Mouse (Mus musculus) CH12.LX (cell line): ENCODE data around the gene Coasy. TPM values are rescaled to one million over a fixed set of nuclear protein-coding genes. Genes with fewer than 3 reads are reported as not detected.

Source experiments
- DNase-seq: peaks from one replicate; pipeline ENCODE4 v3.0.0-alpha.2; 2013; ENCODE audit errors: extremely low read depth
- H3K27ac ChIP-seq: 2 replicates; pipeline ENCODE4 v1.5.1; 2012; ENCODE audit warnings: low read depth, mild to moderate bottlenecking, control low read depth, moderate library complexity; ENCODE audit not compliant: insufficient read depth
- H3K27me3 ChIP-seq: replicated peaks from 2 replicates; pipeline ENCODE3; 2012; ENCODE audit warnings: inconsistent platforms
- H3K36me3 ChIP-seq, 2 experiments: replicated peaks in 1 of 2; 2 replicates each; pipeline versions ENCODE3 to v1.6.1; 2012; ENCODE audit warnings: inconsistent platforms in 1 of 2, low read length in 1 of 2, mild to moderate bottlenecking in 1 of 2, mixed read lengths in 1 of 2, moderate library complexity in 1 of 2; ENCODE audit not compliant: control insufficient read depth in 1 of 2, insufficient read depth in 1 of 2
- H3K4me1 ChIP-seq, 2 experiments: 2 replicates each; pipeline ENCODE4 v1.6.1; 2012; ENCODE audit warnings: inconsistent platforms in 1 of 2, moderate library complexity in 1 of 2; ENCODE audit not compliant: insufficient read depth in 2 of 2, control insufficient read depth in 1 of 2
- H3K4me2 ChIP-seq: 2 replicates; pipeline ENCODE4 v1.6.1; 2012; ENCODE audit warnings: low read depth, mild to moderate bottlenecking, control low read depth; ENCODE audit not compliant: poor library complexity, insufficient read depth, severe bottlenecking
- H3K4me3 ChIP-seq, 3 experiments: fragments of 150-350 bp in 1 of 3; sonication (generic) in 1 of 3; replicated peaks in 1 of 3; 2 replicates each; pipeline versions ENCODE3 to v1.5.1; 2011 to 2012; ENCODE audit warnings: low read depth in 2 of 3, low read length in 2 of 3, mild to moderate bottlenecking in 2 of 3, moderate library complexity in 2 of 3, control low read depth in 1 of 3, improper control_type of control experiment in 1 of 3, inconsistent platforms in 1 of 3, mixed read lengths in 1 of 3; ENCODE audit not compliant: poor library complexity in 1 of 3
- H3K79me2 ChIP-seq: replicated peaks from 2 replicates; pipeline ENCODE4 v1.6.1; 2012; ENCODE audit warnings: mild to moderate bottlenecking, moderate library complexity; ENCODE audit not compliant: control insufficient read depth, poor library complexity, insufficient read depth, severe bottlenecking; ENCODE audit errors: extremely low read depth
- H3K9ac ChIP-seq: 2 replicates; pipeline ENCODE4 v1.6.1; 2012; ENCODE audit warnings: low read depth, mild to moderate bottlenecking, control low read depth, moderate library complexity; ENCODE audit not compliant: insufficient read depth
- H3K9me3 ChIP-seq: replicated peaks from 2 replicates; pipeline ENCODE3; 2012; ENCODE audit warnings: low read length, inconsistent platforms, mixed read lengths
- BHLHE40 ChIP-seq: IDR thresholded peaks from 2 replicates; pipeline ENCODE4 v1.6.1; 2011; ENCODE audit warnings: mild to moderate bottlenecking, low read depth, low read length, improper control_type of control experiment
- CHD1 ChIP-seq: IDR thresholded peaks from 2 replicates; pipeline ENCODE4 v1.6.1; 2012; ENCODE audit warnings: low read depth, low read length, improper control_type of control experiment, inconsistent platforms
- CHD2 ChIP-seq: IDR thresholded peaks from 2 replicates; pipeline ENCODE4 v1.6.1; 2011; ENCODE audit warnings: low read length, improper control_type of control experiment
- CTCF ChIP-seq, 2 experiments: IDR thresholded peaks in 1 of 2; conservative IDR thresholded peaks in 1 of 2; 2 replicates each; pipeline ENCODE4 v1.5.1; 2011 to 2012; ENCODE audit warnings: low read depth in 2 of 2, low read length in 2 of 2, improper control_type of control experiment in 1 of 2, inconsistent platforms in 1 of 2, mild to moderate bottlenecking in 1 of 2, moderate library complexity in 1 of 2
- E2F4 ChIP-seq: IDR thresholded peaks from 2 replicates; pipeline ENCODE4 v1.6.1; 2011; ENCODE audit warnings: low read depth, low read length, improper control_type of control experiment; ENCODE audit not compliant: insufficient replicate concordance
- ELF1 ChIP-seq: IDR thresholded peaks from 2 replicates; pipeline ENCODE4 v1.6.1; 2014; ENCODE audit warnings: low read depth, mild to moderate bottlenecking, inconsistent platforms, low read length, improper control_type of control experiment
- EP300 ChIP-seq: IDR thresholded peaks from 2 replicates; pipeline ENCODE4 v1.6.1; 2011; ENCODE audit warnings: low read length, improper control_type of control experiment
- ETS1 ChIP-seq: conservative IDR thresholded peaks from 2 replicates; pipeline ENCODE4 v1.6.1; 2012; ENCODE audit warnings: low read depth, mild to moderate bottlenecking, inconsistent platforms, low read length, improper control_type of control experiment, moderate library complexity
- GABPA ChIP-seq: IDR thresholded peaks from 2 replicates; pipeline ENCODE4 v1.6.1; 2012; ENCODE audit warnings: low read depth, low read length, improper control_type of control experiment, inconsistent platforms; ENCODE audit not compliant: insufficient replicate concordance
- HCFC1 ChIP-seq: IDR thresholded peaks from 2 replicates; pipeline ENCODE4 v1.6.1; 2012; ENCODE audit warnings: low read depth, mild to moderate bottlenecking, inconsistent platforms, low read length, improper control_type of control experiment
- IRF4 ChIP-seq: IDR thresholded peaks from 2 replicates; pipeline ENCODE4 v1.6.1; 2014; ENCODE audit warnings: low read depth, mild to moderate bottlenecking, inconsistent platforms, low read length, improper control_type of control experiment
- JUN ChIP-seq: IDR thresholded peaks from 2 replicates; pipeline ENCODE4 v1.6.1; 2011; ENCODE audit warnings: low read depth, mild to moderate bottlenecking, low read length, improper control_type of control experiment, moderate library complexity; ENCODE audit not compliant: insufficient read depth
- JUND ChIP-seq: conservative IDR thresholded peaks from 2 replicates; pipeline ENCODE4 v1.6.1; 2011; ENCODE audit warnings: low read depth, low read length, improper control_type of control experiment
- KAT2A ChIP-seq: IDR thresholded peaks from 2 replicates; pipeline ENCODE4 v1.6.1; 2012; ENCODE audit warnings: low read length, improper control_type of control experiment, inconsistent platforms; ENCODE audit not compliant: insufficient replicate concordance
- MAFK ChIP-seq: IDR thresholded peaks from 2 replicates; pipeline ENCODE4 v1.6.1; 2011; ENCODE audit warnings: low read length, improper control_type of control experiment; ENCODE audit not compliant: insufficient replicate concordance
- MAX ChIP-seq: IDR thresholded peaks from 2 replicates; pipeline ENCODE4 v1.6.1; 2011; ENCODE audit warnings: low read length, improper control_type of control experiment
- MAZ ChIP-seq: IDR thresholded peaks from 2 replicates; pipeline ENCODE4 v1.6.1; 2012; ENCODE audit warnings: low read depth, mild to moderate bottlenecking, inconsistent platforms, low read length, improper control_type of control experiment, moderate library complexity
- MEF2A ChIP-seq: IDR thresholded peaks from 2 replicates; pipeline ENCODE4 v1.6.1; 2014; ENCODE audit warnings: low read depth, mild to moderate bottlenecking, inconsistent platforms, low read length, improper control_type of control experiment, borderline replicate concordance
- MXI1 ChIP-seq: IDR thresholded peaks from 2 replicates; pipeline ENCODE4 v1.6.1; 2011; ENCODE audit warnings: mild to moderate bottlenecking, low read depth, low read length, improper control_type of control experiment
- MYC ChIP-seq: IDR thresholded peaks from 2 replicates; pipeline ENCODE4 v1.6.1; 2011; ENCODE audit warnings: low read depth, mild to moderate bottlenecking, improper control_type of control experiment, low read length
- NELFE ChIP-seq: IDR thresholded peaks from 2 replicates; pipeline ENCODE4 v1.6.1; 2011; ENCODE audit warnings: low read depth, low read length, improper control_type of control experiment
- NRF1 ChIP-seq: IDR thresholded peaks from 2 replicates; pipeline ENCODE4 v1.6.1; 2014; ENCODE audit warnings: low read depth, mild to moderate bottlenecking, inconsistent platforms, low read length, improper control_type of control experiment, moderate library complexity
- PAX5 ChIP-seq: IDR thresholded peaks from 2 replicates; pipeline ENCODE4 v1.6.1; 2012; ENCODE audit warnings: low read length, inconsistent platforms, mixed read lengths
- POLR2A ChIP-seq: IDR thresholded peaks from 2 replicates; pipeline ENCODE4 v1.6.1; 2011; ENCODE audit warnings: low read depth, mild to moderate bottlenecking, improper control_type of control experiment, low read length
- POLR2AphosphoS2 ChIP-seq: IDR thresholded peaks from 2 replicates; pipeline ENCODE4 v1.6.1; 2011; ENCODE audit warnings: low read depth, low read length, improper control_type of control experiment
- RAD21 ChIP-seq: IDR thresholded peaks from 2 replicates; pipeline ENCODE4 v1.6.1; 2011; ENCODE audit warnings: low read depth, mild to moderate bottlenecking, low read length, improper control_type of control experiment, moderate library complexity
- RCOR1 ChIP-seq: conservative IDR thresholded peaks from 2 replicates; pipeline ENCODE4 v1.6.1; 2012; ENCODE audit warnings: low read depth, mild to moderate bottlenecking, inconsistent platforms, low read length, improper control_type of control experiment
- SIN3A ChIP-seq: IDR thresholded peaks from 2 replicates; pipeline ENCODE4 v1.6.1; 2012; ENCODE audit warnings: low read length, improper control_type of control experiment, inconsistent platforms
- SMC3 ChIP-seq: IDR thresholded peaks from 2 replicates; pipeline ENCODE4 v1.6.1; 2011; ENCODE audit warnings: low read depth, low read length, improper control_type of control experiment
- TBP ChIP-seq: conservative IDR thresholded peaks from 2 replicates; pipeline ENCODE4 v1.6.1; 2011; ENCODE audit warnings: low read depth, low read length, improper control_type of control experiment
- TCF12 ChIP-seq: IDR thresholded peaks from 2 replicates; pipeline ENCODE4 v1.6.1; 2014; ENCODE audit warnings: low read depth, mild to moderate bottlenecking, inconsistent platforms, low read length, improper control_type of control experiment
- UBTF ChIP-seq: IDR thresholded peaks from 2 replicates; pipeline ENCODE4 v1.6.1; 2012; ENCODE audit warnings: low read depth, mild to moderate bottlenecking, inconsistent platforms, low read length, improper control_type of control experiment, moderate library complexity
- USF1 ChIP-seq: IDR thresholded peaks from 2 replicates; pipeline ENCODE4 v1.6.1; 2014; ENCODE audit warnings: low read depth, mild to moderate bottlenecking, inconsistent platforms, low read length, improper control_type of control experiment
- USF2 ChIP-seq: conservative IDR thresholded peaks from 2 replicates; pipeline ENCODE4 v1.6.1; 2011; ENCODE audit warnings: low read depth, low read length, improper control_type of control experiment
- ZC3H11A ChIP-seq: IDR thresholded peaks from 2 replicates; pipeline ENCODE4 v1.6.1; 2012; ENCODE audit warnings: low read depth, mild to moderate bottlenecking, inconsistent platforms, low read length, improper control_type of control experiment
- ZKSCAN1 ChIP-seq: IDR thresholded peaks from 2 replicates; pipeline ENCODE4 v1.6.1; 2012; ENCODE audit warnings: low read depth, inconsistent platforms, low read length, improper control_type of control experiment, borderline replicate concordance
- ZMIZ1 ChIP-seq: IDR thresholded peaks from 2 replicates; pipeline ENCODE4 v1.6.1; 2012; ENCODE audit warnings: low read depth, mild to moderate bottlenecking, inconsistent platforms, low read length, improper control_type of control experiment
- ZNF384 ChIP-seq: IDR thresholded peaks from 2 replicates; pipeline ENCODE4 v1.6.1; 2012; ENCODE audit warnings: low read depth, low read length, improper control_type of control experiment, inconsistent platforms
- dilution Hi-C: fragments of 300-500 bp; cut with MboI; formaldehyde crosslinking; loops from 2 replicates; pipeline ENCODE4 v1.14.3; 2020; ENCODE audit warnings: low sequenced_read_pairs; ENCODE audit not compliant: extremely low pct_unique_long_range_greater_than_20kb, extremely low pct_ligation_motif_present
- in situ Hi-C: fragments of 300-500 bp; cut with MboI; formaldehyde crosslinking; loops from 3 replicates; pipeline ENCODE4 v1.14.3; 2019; ENCODE audit warnings: low sequenced_read_pairs, low pct_ligation_motif_present, low pct_unique_long_range_greater_than_20kb, mixed read lengths
- polyA plus RNA-seq: library from polyadenylated mRNA; unstranded; fragments of >175 nt; gene quantifications from 2 replicates; pipeline ENCODE4 v1.2.1, GENCODE M21; 2012; ENCODE audit warnings: low read depth; ENCODE audit not compliant: insufficient read length
- total RNA-seq, 2 experiments: library from RNA; depleted of rRNA; stranded (reverse); fragments of 300-350 nt in 1 of 2; fragments of >200 nt in 1 of 2; gene quantifications; 2 replicates each; pipeline ENCODE4 v1.2.3; 2012 to 2014

The Coasy gene
- total and polyA plus RNA-seq, 3 experiments: 60.4 to 78.9 (median 63.4) TPM

- Histone ChIP-seq H3K9ac (0 out of 2 replicates have a peak overlapping the region, but pooled peaks have one; percentile 11), H3K79me2 (no peaks in the 10 kb centered on the region), H3K27ac (peak overlapping the region; percentile 15), H3K4me2 (peak overlapping the region; percentile 41), H3K27me3 (no peaks in the 10 kb centered on the region), H3K4me1 (peaks cover 13 to 29% of the 10 kb centered on the region in 2 experiments), H3K4me3 (no peak overlapping the region), H3K36me3 (peaks cover 16 to 26% of the 10 kb centered on the region in 2 experiments), H3K9me3 (peaks cover 22% of the 10 kb centered on the region)
- peak; percentile 95 for DNase-seq
- dilution Hi-C loops (no loop called here), in situ Hi-C loops (no loop called here)
- TF ChIP-seq ZKSCAN1 (no peak), KAT2A (no peak), GABPA (no peak), CHD2 (peak; percentile 94), ELF1 (peak; percentile 32), ETS1 (peak; percentile 83), SIN3A (peak; percentile 88; the same call in 1 of the 2 replicates), CHD1 (no peak), POLR2AphosphoS2 (no peak), MAFK (no peak), E2F4 (no peak), MYC (peak; percentile 71), ZMIZ1 (no peak), RAD21 (no peak; the same call in 1 of the 2 replicates), BHLHE40 (peak; percentile 63), TBP (peak; percentile 53; the same call in 1 of the 2 replicates), CTCF (conservative IDR thresholded peaks at IDR 0.05 in 1 of 2, IDR thresholded peaks at IDR 0.05 in 1 of 2; ENCODE audit: low read depth in 2 of 2, low read length in 2 of 2) (no peak; a peak in 1 of 4 replicates), USF2 (no peak), ZNF384 (no peak), NELFE (peak; percentile 27; the same call in 1 of the 2 replicates), EP300 (peak; percentile 81), USF1 (no peak), JUN (no peak), POLR2A (peak; percentile 48), TCF12 (peak; percentile 97), MAX (peak; percentile 66), ZC3H11A (no peak), UBTF (no peak), SMC3 (peak; percentile 34), HCFC1 (peak; percentile 31; the same call in 1 of the 2 replicates), MXI1 (peak; percentile 61), MEF2A (peak; percentile 98), PAX5 (no peak), RCOR1 (0 out of 2 replicates have a peak, but pooled peaks have one; percentile 61), MAZ (peak; percentile 92; the same call in 1 of the 2 replicates), JUND (no peak), IRF4 (peak; percentile 89), NRF1 (no peak)
These were observed 47.8 kb downstream of the Coasy start for GRCm38 (mm10) chr11:101130056-101130756.
